Mouse (Mus musculus): ENCODE measurements around the gene Srpk2.
A peak's percentile ranks its signal among the peaks of the same experiment; 100 is the strongest.
"Not testable (repeated sequence)": the region's sequence is repeated elsewhere in the genome, so short reads cannot be mapped to it uniquely, and the experiment has no call there.

Srpk2 gene

DNA sequence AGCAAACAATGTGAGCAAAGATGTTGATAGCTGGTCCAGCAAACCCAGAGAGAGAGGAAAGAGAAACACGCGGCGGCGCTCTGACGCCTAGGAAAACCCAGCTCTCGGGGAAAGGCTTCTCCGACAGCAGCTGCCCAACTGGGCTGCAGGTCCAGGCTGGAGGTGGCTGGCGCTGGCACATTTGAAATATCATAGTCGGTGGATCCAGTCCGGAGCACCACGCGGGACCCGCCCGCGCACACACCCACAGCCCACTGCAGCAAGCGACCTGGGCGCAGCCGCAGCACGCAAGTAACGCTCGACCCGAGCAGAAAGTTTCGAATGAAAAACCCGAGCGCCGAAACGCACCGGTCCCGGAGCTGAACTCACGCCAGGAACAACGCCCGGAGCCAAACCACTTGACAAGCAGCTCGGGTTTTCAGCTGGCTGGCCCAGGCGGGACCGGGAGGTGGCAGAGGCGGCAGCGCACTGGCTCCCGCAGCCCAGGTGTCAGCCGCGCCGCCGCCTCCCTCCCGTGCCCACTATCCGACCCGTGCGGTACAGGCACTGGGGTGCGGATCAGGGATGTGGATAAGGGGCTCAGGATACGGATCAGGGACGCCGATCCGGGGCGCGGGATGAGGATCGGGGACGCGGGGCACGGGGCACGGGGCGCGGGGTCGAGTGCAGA lies 9.5 kb downstream of the Srpk2 start:
- peak; percentile 25 to 40 for DNase-seq (ENCODE audit: low spot score in 2 of 2)

DNA sequence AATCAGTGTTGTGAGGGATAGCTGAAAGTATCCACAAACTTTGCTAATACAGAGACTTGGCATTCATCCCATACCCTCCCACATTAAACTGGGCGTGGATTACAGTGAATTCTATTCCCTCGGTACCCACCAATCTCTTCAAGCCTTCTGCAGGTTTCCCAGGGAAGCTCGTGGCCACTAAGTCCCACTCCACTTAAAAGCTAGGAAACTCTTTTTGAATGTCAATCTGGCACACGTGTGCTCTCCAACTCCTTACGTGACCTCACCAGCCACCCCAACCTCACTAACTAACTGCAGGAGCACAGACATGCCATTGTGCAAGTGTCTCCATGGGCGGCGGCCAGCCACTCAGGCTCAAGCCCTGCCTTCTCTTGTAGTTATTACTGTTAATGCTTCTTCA lies 12.3 kb downstream of the Srpk2 start:
- DNase-seq (ENCODE audit: low spot score in 2 of 2): no peak

DNA sequence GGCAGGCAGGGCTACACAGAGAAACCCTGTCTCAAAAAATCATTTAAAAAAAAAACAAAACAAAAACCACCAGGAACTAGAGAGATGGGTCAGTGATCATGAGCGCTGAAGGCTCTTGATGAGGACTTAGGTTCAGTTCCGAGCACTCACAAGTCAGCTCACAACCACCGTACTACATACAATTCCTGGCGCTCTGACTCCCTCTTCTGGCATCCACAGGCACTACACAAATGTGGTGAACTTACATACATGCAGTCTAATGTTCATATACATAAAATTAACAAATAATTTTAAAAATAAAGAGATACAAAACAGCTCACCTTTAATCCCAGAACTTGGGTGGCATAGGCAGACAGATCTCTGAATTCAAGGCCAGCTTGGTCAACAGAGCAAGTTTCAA lies 13.5 kb downstream of the Srpk2 start:
- DNase-seq (ENCODE audit: low spot score in 2 of 2): no peak

DNA sequence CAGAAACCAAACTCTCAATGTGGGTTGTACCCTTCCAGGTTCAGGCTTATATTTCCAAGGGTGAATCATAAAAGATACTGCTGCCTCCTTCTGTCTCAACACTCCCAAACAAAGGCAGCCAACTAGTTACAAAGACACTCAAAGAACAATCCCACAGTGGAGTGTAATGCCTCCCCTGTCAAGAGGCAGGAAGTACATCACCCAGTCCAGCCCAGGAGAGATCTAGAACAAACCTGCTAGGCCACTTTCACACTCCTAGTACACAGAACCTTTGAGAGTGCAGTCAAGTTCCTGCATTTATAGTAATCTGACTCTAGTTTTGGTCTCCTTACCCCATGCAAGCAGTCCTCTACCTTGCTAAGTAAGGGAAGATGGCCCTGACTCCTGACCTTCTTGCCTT lies 18.5 kb downstream of the Srpk2 start:
- no peak for DNase-seq (ENCODE audit: low spot score in 2 of 2)

DNA sequence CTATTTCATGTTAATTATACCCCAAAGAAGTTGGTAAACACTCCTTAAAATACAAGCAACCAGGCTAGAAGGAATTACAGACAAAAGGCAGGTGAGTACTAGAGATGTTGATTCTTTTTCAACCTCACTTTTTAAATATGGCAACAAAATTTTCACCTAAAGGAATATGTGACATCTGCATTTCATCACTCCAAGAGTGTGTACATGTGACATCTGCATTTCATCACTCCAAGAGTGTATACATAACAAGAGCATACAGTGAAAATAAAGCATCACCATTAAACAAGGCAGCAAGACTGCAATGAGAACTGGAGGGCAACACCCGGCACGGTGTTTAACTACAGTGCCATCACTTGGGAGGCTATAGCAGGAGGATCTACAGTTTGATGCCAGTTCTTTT lies 23.2 kb downstream of the Srpk2 start:
- no peak for DNase-seq (ENCODE audit: low spot score in 2 of 2)

DNA sequence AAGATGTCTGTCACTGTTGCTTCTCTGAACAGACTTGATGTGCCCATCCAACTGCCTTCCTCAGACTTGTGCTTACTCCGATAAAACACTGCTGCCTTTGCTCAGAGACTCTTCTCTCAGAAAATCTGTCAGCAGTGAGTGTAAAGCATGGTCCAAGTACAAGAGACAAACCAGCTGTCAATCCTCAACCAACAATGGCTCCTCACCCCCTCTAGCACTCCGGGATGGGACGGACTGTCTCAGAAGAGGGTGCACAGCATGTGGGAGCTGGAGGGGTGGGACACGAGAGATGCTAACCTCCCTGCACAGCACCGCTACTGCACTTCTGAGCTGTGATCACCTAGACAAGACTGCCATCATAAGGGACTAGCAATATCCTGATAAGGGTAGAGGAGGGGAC lies 26.4 kb downstream of the Srpk2 start:
- no peak for DNase-seq (ENCODE audit: low spot score in 2 of 2)

DNA sequence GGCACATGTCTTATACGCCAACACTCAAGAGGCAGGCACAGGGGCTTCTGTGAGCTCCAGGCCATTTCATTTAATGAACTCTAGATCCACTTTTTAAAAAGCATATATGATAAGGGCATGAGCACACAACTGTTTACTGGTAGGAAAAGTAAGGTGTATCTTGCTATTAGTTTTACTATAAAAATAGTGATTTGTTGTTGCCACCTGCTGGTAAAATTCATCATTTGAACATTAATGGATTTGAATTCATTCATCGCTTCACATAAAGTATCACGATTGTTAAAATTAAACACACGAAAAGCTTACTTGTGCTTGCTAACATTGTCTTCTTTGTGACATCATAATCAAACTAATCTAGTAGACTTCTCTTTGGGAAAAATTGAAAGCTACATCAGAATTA lies 27.8 kb downstream of the Srpk2 start:
- no peak for DNase-seq (ENCODE audit: low spot score in 2 of 2)

DNA sequence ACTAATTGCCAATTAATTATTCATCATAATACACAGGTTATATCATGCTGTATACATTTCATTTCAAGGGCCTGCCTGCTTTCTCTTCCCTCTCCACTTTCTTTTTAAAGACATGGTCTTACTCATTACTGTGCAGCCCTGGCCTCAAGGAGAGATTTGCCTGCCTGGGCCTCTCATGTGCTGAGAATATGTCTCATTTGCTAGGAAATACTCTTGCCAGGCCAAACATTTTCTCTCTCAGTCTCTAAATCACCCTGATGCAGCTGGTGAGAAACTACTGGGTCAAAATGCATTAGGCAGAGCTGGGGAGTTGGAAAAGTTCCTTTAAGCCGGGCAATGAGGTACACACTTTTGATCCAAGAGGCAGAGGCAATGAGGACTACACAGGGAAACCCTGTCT lies 29.4 kb downstream of the Srpk2 start:
- DNase-seq (ENCODE audit: low spot score in 2 of 2): no peak

DNA sequence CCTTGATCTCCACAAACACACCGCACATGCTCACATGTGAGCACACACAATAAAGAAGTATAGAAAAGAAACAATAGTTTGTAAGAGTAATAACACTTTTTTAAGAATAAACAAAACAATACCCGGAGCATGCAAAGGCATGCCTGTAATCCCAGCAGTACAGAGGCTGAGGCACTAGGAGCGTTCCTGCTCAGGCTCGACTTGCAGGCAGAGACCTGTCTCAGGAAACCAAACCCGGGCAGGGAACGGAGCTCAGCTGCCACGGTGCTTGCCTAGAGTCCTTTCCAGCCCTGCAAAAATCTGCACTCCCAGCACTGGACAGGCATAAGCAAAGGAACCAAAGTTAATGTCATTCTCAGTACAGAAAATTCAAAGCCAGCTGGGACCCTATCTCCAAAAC lies 32.1 kb downstream of the Srpk2 start:
- DNase-seq (ENCODE audit: low spot score in 2 of 2): no peak

DNA sequence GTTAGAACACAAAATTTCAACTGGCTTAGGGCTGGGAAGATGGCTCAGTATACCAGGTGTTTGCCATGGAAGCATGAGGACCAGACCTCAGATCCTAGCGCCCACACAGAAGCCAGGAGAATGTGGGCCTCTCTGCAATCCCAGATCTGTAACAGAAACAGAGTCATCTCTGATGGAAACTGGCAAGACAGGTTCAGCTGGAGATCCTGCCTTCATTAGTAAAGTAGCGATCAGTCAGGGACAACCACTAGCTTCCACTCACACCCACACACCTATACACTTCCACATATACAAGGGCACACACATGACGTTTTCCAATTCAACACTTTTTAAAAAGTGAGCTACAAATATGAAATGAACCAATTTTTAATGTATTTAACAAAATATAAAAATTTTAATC lies 32.6 kb downstream of the Srpk2 start:
- DNase-seq (ENCODE audit: low spot score in 2 of 2): no peak

DNA sequence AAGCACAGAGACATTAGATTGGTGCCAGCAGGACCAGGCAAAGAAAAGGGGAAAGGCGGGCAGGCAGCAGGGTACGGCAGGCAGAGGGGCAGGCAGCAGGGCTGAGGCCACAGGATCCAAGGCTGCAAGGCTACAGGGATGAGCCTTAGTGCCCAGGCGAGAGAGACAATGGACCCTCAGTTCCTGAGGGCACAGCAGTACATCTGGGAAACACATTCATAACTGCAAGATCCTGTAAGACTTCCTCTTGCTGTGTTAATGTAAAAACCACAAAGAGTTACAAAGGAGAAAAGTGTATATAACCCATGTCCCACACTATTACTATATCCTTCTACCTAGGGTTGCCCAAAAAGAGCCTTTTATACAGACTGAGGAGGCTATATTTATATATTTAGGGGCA lies 33.9 kb downstream of the Srpk2 start:
- no peak for DNase-seq (ENCODE audit: low spot score in 2 of 2)

DNA sequence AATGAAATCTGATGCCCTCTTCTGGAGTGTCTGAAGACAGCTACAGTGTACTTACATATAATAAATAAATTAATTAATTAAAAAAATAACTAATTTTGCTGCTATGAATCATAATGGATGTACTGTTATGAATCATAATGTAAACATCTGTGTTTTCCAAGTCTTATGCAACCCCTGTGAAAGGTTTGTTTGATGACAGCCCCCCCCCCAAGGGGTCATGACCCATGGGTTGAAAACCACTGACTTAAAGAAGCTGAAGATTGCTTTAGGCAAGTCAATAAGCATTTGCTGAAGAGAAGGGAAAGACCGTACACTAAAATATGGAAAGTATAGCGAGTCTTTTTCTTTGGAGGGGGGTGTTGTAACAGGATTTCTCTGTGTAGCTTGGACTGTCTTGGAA lies 35.2 kb downstream of the Srpk2 start:
- DNase-seq (ENCODE audit: low spot score in 2 of 2): no peak

DNA sequence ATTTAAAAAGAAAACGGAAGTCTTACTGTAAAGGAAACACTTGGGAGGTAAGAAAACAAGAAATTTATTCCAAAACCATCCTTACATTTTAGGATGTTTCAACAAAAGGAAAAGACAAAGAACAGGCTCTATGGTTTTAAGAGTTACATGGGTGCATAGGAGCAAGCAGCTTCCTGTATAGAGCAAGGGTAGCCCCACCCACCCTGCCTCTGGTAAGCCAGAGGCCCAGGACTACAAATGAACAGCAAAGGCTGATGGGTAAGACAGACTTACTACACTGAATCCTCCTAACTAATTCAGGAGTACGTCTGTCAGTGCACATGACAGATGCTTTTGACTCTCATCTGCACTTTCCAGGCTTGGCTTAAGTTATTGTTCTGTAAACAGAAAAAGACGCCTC lies 38.7 kb downstream of the Srpk2 start:
- peak in 1 of 2 experiments; percentile 24 for DNase-seq (ENCODE audit: low spot score in 2 of 2)

DNA sequence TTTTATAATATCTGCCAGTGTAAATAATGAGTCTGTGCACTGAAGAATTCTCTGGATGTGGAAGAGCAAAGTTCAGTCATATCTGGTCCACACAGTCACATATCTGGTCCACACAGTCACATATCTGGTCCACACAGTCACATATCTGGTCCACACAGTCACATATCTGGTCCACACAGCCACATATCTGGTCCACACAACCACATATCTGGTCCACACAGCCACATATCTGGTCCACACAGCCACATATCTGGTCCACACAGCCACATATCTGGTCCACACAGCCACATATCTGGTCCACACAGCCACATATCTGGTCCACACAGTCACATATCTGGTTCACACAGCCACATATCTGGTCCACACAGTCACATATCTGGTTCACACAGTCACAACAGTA lies 45.2 kb downstream of the Srpk2 start:
- DNase-seq (ENCODE audit: low spot score in 2 of 2): not testable (repeated sequence)

DNA sequence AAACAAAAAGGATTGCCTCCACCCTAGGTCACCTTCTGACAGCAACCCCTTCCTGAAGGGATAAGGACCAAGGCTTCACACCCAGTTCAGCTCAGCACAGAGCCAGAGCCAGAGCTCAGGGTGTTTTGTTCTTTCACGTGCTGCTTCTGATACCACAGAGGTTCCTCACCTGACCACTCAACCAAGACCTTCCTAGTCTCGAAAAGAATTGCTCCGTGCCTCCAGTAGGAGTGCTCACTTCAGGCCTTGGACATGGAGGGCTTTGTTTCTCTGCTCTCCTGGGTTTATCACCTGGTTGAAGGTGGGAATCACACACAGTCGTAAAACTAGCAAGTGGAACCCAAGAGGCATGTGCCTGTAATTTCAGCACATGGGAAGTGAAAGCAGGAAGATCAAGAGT lies 46.4 kb downstream of the Srpk2 start:
- no peak for DNase-seq (ENCODE audit: low spot score in 2 of 2)

DNA sequence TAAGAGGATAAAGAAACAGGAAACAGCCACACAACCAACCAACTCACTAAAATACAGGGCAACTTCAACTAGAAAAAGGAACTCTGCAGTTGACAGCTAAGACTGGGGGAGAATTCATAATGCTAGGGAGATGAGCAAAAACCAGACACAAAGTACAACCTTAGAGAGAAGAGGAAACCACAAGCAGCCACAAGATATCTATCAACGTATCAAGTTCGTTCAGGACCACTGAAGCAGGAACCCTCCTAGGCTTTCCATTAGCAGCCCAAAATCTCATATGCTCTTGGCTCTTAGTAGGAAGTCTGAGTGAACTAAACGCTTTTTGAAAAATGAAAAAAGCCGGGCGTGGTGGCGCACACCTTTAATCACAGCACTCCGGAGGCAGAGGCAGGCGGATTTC lies 47.1 kb downstream of the Srpk2 start:
- DNase-seq (ENCODE audit: low spot score in 2 of 2): no peak

DNA sequence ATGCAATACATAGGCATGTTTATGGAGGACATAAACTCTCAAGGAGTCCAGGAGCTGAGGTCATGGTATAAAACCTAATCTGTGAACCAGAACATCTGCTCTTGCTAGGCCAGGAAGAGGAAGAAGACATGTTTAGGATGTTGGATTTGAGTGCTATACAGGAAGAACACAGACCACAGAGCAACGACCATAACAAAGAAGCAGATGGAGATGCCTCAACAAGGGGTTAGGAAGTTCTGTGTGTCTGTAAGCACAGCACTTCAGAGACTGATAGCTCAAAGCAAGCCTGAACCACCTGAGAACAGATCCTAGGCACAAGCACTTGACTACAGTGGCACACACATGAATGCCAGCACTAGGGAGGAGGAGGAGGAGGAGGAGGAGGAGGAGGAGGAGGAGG lies 52.9 kb downstream of the Srpk2 start:
- no peak for DNase-seq (ENCODE audit: low spot score in 2 of 2)

DNA sequence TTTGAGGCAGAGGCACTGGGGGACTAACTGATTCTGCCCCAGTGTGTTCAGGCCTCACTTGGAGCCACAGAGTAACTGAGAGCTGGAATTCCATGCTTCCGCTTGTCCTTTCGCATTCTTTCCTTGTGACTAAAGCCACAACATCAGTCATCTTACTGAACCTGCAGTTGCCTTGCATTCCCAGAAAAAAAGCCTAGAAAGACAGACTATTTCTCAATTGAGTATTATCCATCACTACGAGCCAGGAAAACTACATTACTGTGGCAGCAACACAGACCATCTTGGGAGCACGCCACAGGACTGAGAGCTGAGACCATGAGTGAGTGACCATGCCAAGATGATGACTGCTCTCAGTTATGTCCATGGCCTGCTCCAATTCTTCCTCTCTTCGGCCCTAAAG lies 57.2 kb downstream of the Srpk2 start:
- DNase-seq (ENCODE audit: low spot score in 2 of 2): no peak

DNA sequence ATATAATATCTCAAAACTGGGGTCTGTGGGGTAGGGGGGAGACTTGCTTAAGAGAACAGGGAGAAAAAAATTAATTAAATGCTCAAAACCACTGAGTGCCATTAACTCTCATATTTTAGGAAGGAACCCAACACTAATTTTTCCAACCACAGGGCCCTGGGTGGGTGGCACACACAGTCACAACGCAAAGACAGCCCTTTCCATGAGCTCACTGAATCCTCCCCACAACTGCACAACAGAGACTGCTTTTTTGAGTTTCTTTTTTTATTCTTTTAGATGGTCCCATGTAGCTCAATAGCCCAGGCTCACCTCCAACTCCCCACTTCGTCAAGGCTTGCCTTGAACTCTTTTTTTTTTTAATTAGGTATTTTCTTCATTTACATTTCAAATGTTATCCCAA lies 58.2 kb downstream of the Srpk2 start:
- DNase-seq (ENCODE audit: low spot score in 2 of 2): no peak

DNA sequence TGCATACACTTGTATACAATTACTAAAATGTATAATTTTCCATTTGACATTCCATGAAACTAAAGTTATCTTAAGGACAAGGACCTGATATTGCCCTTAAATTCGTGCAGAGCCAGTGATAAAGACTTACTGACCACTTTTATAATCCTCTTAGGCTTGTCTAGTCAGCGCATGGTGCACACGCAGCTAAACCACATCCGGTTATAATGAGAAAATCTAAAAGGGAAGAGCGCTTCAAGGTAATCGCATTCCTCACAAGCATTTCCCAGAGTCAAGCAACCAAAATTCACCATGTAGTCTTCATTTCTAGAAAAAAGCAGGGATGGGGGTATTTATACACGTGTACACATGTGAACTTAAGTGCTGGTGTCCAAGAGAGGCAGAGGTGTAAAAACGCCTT lies 63.8 kb downstream of the Srpk2 start:
- DNase-seq (ENCODE audit: low spot score in 2 of 2): no peak

DNA sequence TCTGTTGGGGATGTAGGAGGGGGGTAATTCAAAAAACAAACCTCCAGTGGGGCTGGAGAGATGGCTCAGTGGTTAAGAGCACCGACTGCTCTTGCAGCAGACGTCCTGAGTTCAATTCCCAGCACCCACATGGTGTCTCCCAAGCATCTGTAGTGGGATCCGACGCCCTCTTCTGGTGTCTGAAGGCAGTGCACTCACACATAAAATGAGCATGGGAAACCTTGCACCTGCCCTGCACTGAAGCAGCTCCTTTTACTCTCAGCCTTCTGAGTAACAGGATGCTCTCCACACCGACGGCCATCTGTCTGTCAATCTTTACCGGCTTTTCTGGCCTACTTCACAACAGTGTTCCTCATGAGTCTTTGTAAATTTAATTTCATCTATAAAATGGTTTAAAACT lies 65.8 kb downstream of the Srpk2 start:
- no peak for DNase-seq (ENCODE audit: low spot score in 2 of 2)

DNA sequence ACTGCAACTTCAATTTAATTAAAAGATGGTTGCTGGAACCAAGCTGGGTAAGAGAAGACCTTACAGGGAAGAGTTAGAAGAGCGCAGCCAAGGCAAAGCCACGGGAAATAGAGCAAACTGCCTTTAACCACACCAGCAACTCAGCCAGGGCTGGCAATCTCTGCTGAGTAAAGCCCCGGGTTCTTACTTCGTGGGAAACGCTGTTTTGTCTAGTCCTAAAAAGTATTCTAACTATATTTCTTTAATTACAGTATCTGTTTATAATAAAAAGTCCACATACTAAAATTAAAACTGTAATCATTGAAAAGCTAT lies 67.4 kb downstream of the Srpk2 start:
- peak; percentile 26 to 27 for DNase-seq (ENCODE audit: low spot score in 2 of 2)

DNA sequence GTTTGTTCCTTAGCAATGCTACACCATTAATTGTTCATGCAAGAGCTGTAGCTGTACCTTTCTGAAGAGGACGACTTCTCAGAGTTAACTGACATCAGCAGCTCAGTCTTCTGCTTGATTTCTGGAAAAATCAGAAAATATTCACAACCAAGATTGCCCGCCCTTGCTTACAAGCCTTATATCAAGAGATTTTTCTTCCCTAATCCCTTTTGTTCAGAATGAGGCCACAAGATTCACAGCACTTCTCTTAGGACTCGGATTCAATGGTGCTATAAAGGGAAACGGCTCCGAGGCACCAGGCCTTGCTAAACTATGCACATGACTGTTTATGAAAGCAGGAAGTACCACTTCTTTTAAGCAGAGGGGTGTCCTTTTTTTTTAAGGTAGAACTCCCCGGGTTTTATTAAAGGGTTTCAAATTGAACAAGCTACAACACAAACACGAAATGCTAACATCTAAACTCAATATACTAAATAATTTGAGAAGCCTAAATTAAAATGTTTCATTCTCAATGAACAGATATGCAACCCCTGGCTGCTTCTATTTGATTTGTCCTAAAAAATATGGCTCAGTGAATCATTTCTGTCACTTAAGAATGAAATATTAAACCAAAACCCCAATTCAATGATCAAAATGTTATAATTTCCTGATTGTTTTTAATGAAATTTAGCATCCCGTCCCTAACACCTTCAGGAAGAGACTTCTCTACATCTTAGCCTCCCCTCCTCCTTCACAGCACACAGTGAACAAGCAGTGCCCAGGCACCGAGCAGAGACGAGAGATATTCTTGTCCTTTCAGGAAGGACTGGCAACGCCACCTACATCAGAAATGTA lies 67.9 kb downstream of the Srpk2 start:
- DNase-seq (ENCODE audit: low spot score in 2 of 2): peak; percentile 13 to 46
